Mouse (Mus musculus) stomach, postnatal 0 days (tissue): ENCODE results near the gene Obp2a.
"Not testable (repeated sequence)": the region's sequence is repeated elsewhere in the genome, so short reads cannot be mapped to it uniquely, and the experiment has no call there.

ENCODE experiments used
- CTCF ChIP-seq: IDR thresholded peaks from 2 replicates; pipeline ENCODE4 v1.5.1; 2016; ENCODE audit warnings: antibody characterized with exemption, low read depth, mild to moderate bottlenecking, moderate library complexity
- EP300 ChIP-seq: optimal IDR thresholded peaks from 2 replicates; pipeline ENCODE3; 2016; ENCODE audit warnings: antibody characterized with exemption

- not testable (repeated sequence) for TF ChIP-seq EP300, CTCF
Measured at GRCm38 (mm10) chr2:25711641-25712040, 11.8 kb downstream of the Obp2a start.
